Mouse (Mus musculus) intestine, embryonic 15.5 days (tissue): ENCODE measurements around the gene Bmpr1b. TPM values are rescaled to one million over a fixed set of nuclear protein-coding genes. Genes with fewer than 3 reads are reported as not detected.

ENCODE experiments used
- ATAC-seq: fragments of 200-750 bp; cut with Nextera tagmentation; 2 replicates; pipeline ENCODE4 v1.8.0; 2017; ENCODE audit warnings: moderate TSS enrichment, moderate library complexity
- H3K27ac ChIP-seq: fragments of 300-500 bp; sonication (generic); 2 replicates; pipeline ENCODE4 v1.5.1; 2015; ENCODE audit warnings: mild to moderate bottlenecking, inconsistent platforms
- H3K27me3 ChIP-seq: fragments of 300-500 bp; sonication (generic); replicated peaks from 2 replicates; pipeline ENCODE4 v1.6.1; 2015; ENCODE audit warnings: inconsistent platforms
- H3K36me3 ChIP-seq: fragments of 300-500 bp; sonication (generic); 2 replicates; pipeline ENCODE4 v1.6.1; 2015; ENCODE audit warnings: inconsistent platforms
- H3K4me1 ChIP-seq: fragments of 300-500 bp; sonication (generic); replicated peaks from 2 replicates; pipeline ENCODE4 v1.6.1; 2015; ENCODE audit warnings: inconsistent platforms
- H3K4me2 ChIP-seq: fragments of 300-500 bp; sonication (generic); replicated peaks from 2 replicates; pipeline ENCODE4 v1.6.1; 2015; ENCODE audit warnings: mild to moderate bottlenecking, inconsistent platforms
- H3K4me3 ChIP-seq: fragments of 300-500 bp; sonication (generic); replicated peaks from 2 replicates; pipeline ENCODE4 v1.5.1; 2015; ENCODE audit warnings: inconsistent platforms
- H3K9ac ChIP-seq: fragments of 300-500 bp; sonication (generic); 2 replicates; pipeline ENCODE4 v1.6.1; 2015; ENCODE audit warnings: inconsistent platforms
- H3K9me3 ChIP-seq: fragments of 300-500 bp; sonication (generic); 2 replicates; pipeline ENCODE4 v1.6.1; 2016; ENCODE audit warnings: inconsistent platforms
- WGBS: fragments of 180-500 bp; shearing (Covaris S2); methylation state at CpG from one replicate; pipeline ENCODE4 v1.1.7; 2015; 5-methylcytosine and 5-hydroxymethylcytosine counted together
- polyA plus RNA-seq: library from polyadenylated mRNA; unstranded; fragments of >200 nt; fragmentation: Nextera tagmentation; extraction: Ambion mirVana; gene quantifications from 2 replicates; pipeline ENCODE4 v1.2.1, GENCODE M21; 2015

The Bmpr1b gene
- polyA plus RNA-seq, 1 experiment from 2014 or later, result 1.3 TPM

DNA sequence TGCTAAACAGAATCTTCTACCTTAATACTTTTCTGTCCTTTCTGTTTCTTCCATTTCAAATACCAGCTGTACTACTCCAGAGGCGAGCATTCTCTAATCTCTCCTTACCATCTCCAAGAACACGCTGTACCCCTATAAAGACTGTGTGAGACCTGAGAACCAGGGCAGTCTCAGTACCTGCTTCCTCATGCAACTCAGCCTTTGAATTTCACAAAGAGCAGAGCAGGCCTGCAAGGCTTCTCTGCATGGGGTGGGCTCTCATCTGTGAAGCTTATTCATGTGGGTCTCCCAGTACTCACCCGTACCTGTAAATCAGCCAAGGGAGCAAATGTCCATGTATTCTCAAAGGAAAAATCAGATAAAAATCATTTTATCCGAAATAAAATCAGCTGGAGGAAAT lies 203.0 kb downstream of the Bmpr1b start:
- Histone ChIP-seq H3K9me3 (no peaks in the 10 kb centered on the region), H3K4me2 (no peak overlapping the region), H3K27ac (no peak overlapping the region), H3K36me3 (no peaks in the 10 kb centered on the region), H3K9ac (no peak overlapping the region), H3K4me3 (no peak overlapping the region), H3K27me3 (no peaks in the 10 kb centered on the region), H3K4me1 (no peaks in the 10 kb centered on the region)
- 73% methylated on average over 4 of the region's 4 CpGs for WGBS
- ATAC-seq, result no peak

DNA sequence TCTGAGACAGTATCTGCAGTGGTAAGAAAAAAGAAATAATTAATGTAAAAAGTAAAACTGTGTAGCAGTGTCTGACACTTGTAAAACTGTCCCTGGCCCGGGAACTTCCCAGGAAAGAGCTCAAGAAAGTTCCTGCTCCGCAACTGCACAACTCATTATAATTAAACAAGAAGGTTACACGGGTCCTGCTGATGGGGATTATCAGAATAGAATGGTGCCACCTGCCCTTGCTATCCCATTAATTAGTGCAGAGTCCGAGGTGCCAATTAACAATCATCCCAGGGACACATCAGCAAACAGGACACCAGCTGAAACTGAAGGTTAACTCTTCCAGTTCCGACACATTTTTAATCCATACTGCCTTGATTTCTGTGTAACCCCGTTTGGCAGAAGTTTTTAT lies 216.3 kb downstream of the Bmpr1b start:
- Histone ChIP-seq H3K9ac (no peak overlapping the region), H3K9me3 (no peaks in the 10 kb centered on the region), H3K4me1 (no peaks in the 10 kb centered on the region), H3K27ac (no peak overlapping the region), H3K4me3 (no peak overlapping the region), H3K36me3 (no peaks in the 10 kb centered on the region), H3K4me2 (no peak overlapping the region), H3K27me3 (no peaks in the 10 kb centered on the region)
- WGBS, result 53% methylated on average over 6 of the region's 6 CpGs
- ATAC-seq, result no peak

GRCm38 (mm10) chr3:141950642-141951041 lies 218.6 kb downstream of the Bmpr1b start:
- H3K9me3 ChIP-seq, result no peaks in the 10 kb centered on the region
- no peak overlapping the region for H3K4me3 ChIP-seq
- no peak overlapping the region for H3K4me2 ChIP-seq
- no peak for ATAC-seq
- no peak overlapping the region for H3K9ac ChIP-seq
- no peaks in the 10 kb centered on the region for H3K4me1 ChIP-seq
- H3K27me3 ChIP-seq, result no peaks in the 10 kb centered on the region
- H3K27ac ChIP-seq, result no peak overlapping the region
- 67% methylated on average over 8 of the region's 8 CpGs for WGBS
- H3K36me3 ChIP-seq, result no peaks in the 10 kb centered on the region

GRCm38 (mm10) chr3:141948506-141948905 lies 220.7 kb downstream of the Bmpr1b start:
- H3K36me3 ChIP-seq, result no peaks in the 10 kb centered on the region
- no peak overlapping the region for H3K9ac ChIP-seq
- WGBS, result 79% methylated on average over 1 of the region's 1 CpGs
- H3K9me3 ChIP-seq, result no peaks in the 10 kb centered on the region
- no peak overlapping the region for H3K4me3 ChIP-seq
- H3K27ac ChIP-seq, result no peak overlapping the region
- no peaks in the 10 kb centered on the region for H3K27me3 ChIP-seq
- no peaks in the 10 kb centered on the region for H3K4me1 ChIP-seq
- H3K4me2 ChIP-seq, result no peak overlapping the region
- no peak for ATAC-seq

DNA sequence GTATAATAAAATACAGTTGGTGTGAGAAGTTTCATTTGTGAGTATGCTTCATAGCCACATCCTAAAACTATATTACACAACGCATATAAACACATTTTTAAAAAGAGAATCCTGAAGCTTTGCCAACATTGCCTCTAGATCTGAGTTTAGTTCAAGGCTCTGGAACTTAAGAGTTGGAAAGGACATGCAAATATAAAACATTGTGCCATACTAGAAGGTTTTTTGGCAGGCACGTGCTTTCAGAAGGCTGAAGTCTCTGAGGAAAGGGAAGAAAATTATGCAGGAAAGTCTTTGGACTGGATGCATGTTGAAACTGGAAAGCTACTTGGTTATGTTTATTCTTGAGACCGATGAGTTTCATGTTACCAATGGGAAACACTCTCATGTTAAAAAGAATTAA lies 221.1 kb downstream of the Bmpr1b start:
- H3K27me3 ChIP-seq, result no peaks in the 10 kb centered on the region
- no peaks in the 10 kb centered on the region for H3K9me3 ChIP-seq
- H3K4me2 ChIP-seq, result no peak overlapping the region
- no peak overlapping the region for H3K4me3 ChIP-seq
- no peak overlapping the region for H3K27ac ChIP-seq
- H3K36me3 ChIP-seq, result no peaks in the 10 kb centered on the region
- 63% methylated on average over 3 of the region's 3 CpGs for WGBS
- no peak overlapping the region for H3K9ac ChIP-seq
- ATAC-seq, result no peak
- H3K4me1 ChIP-seq, result no peaks in the 10 kb centered on the region

- no peak overlapping the region for H3K4me2 ChIP-seq
- no peak overlapping the region for H3K27ac ChIP-seq
- no peaks in the 10 kb centered on the region for H3K4me1 ChIP-seq
- WGBS, result 82% methylated on average over 2 of the region's 2 CpGs
- no peaks in the 10 kb centered on the region for H3K36me3 ChIP-seq
- H3K4me3 ChIP-seq, result no peak overlapping the region
- ATAC-seq, result no peak
- no peaks in the 10 kb centered on the region for H3K9me3 ChIP-seq
- H3K27me3 ChIP-seq, result no peaks in the 10 kb centered on the region
- no peak overlapping the region for H3K9ac ChIP-seq
Measured at GRCm38 (mm10) chr3:141946846-141947245, 222.4 kb downstream of the Bmpr1b start.

- Histone ChIP-seq H3K27me3 (no peaks in the 10 kb centered on the region), H3K4me3 (no peak overlapping the region), H3K4me2 (no peak overlapping the region), H3K9ac (no peak overlapping the region), H3K27ac (no peak overlapping the region), H3K4me1 (no peaks in the 10 kb centered on the region), H3K36me3 (no peaks in the 10 kb centered on the region), H3K9me3 (no peaks in the 10 kb centered on the region)
- no peak for ATAC-seq
- 89% methylated on average over 3 of the region's 3 CpGs for WGBS
Measured at GRCm38 (mm10) chr3:141943317-141943742, 225.9 kb downstream of the Bmpr1b start.

DNA sequence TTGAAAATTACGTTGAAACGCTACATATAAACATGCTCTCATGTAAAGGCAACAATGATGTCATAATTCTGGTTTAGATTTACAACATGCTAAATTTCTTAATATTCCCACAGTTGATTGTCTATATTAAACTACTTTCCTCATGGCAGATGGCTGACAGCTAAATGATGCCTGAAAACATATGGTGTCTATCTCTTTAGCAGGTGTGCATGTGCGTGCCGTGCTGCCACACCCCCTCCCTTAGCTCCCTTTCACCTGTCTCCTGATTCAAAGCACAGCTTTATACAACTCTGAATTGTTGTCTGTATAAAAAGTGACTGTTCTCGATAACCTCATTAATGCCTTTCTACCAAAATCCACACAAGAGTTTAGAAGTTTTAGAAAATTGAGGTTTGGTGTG lies 229.0 kb downstream of the Bmpr1b start:
- no peaks in the 10 kb centered on the region for H3K9me3 ChIP-seq
- no peak overlapping the region for H3K9ac ChIP-seq
- no peak overlapping the region for H3K4me2 ChIP-seq
- H3K27me3 ChIP-seq, result no peaks in the 10 kb centered on the region
- H3K36me3 ChIP-seq, result no peaks in the 10 kb centered on the region
- 0 out of 2 replicates have a peak, but pooled peaks cover 2% of the 10 kb centered on the region for H3K4me1 ChIP-seq
- no peak overlapping the region for H3K4me3 ChIP-seq
- 83% methylated on average over 5 of the region's 5 CpGs for WGBS
- ATAC-seq, result no peak
- no peak overlapping the region for H3K27ac ChIP-seq

DNA sequence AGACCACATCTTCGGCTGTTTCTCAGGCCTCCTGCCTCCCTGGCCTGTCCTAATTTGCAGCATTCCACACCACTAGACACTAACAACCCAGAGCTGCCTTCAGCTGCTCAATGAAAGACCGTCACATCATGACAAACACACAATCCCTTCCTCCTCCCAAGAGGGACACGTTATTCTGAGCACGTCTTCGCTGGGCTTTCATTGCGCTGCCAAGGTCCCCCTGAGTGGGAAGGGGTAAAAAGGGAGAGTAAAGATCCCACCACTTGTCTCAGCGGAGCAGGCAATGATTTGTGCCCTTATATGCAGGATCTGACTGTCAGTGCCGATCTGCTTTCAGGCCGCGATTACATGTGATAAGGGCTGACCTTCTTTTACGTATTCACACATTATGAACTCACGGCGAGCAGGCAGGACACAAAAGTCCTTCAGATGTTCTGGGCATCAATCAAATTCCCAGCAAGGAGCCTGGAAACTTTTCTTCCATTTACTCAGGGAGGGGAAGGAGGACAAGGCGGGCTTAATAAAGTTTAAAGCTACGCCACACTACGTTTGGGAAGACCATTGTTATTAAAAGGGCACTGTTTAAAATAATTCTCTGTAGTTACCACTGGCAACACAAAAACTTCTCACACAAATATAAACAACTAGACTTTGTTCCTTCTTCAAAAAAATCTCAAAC lies 232.5 kb downstream of the Bmpr1b start:
- no peaks in the 10 kb centered on the region for H3K9me3 ChIP-seq
- no peaks in the 10 kb centered on the region for H3K36me3 ChIP-seq
- no peak overlapping the region for H3K4me3 ChIP-seq
- H3K9ac ChIP-seq, result no peak overlapping the region
- WGBS, result 41% methylated on average over 16 of the region's 16 CpGs
- H3K4me1 ChIP-seq, result 0 out of 2 replicates have a peak, but pooled peaks cover 2% of the 10 kb centered on the region
- no peaks in the 10 kb centered on the region for H3K27me3 ChIP-seq
- no peak overlapping the region for H3K27ac ChIP-seq
- no peak for ATAC-seq
- H3K4me2 ChIP-seq, result no peak overlapping the region; the same call in 1 of the 2 replicates

GRCm38 (mm10) chr3:141932956-141933355 lies 236.3 kb downstream of the Bmpr1b start:
- Histone ChIP-seq H3K9ac (no peak overlapping the region), H3K9me3 (no peaks in the 10 kb centered on the region), H3K36me3 (no peaks in the 10 kb centered on the region), H3K4me2 (no peak overlapping the region), H3K4me1 (0 out of 2 replicates have a peak, but pooled peaks cover 6% of the 10 kb centered on the region), H3K27ac (no peak overlapping the region), H3K27me3 (no peaks in the 10 kb centered on the region), H3K4me3 (no peak overlapping the region)
- 80% methylated on average over 3 of the region's 3 CpGs for WGBS
- ATAC-seq, result no peak

DNA sequence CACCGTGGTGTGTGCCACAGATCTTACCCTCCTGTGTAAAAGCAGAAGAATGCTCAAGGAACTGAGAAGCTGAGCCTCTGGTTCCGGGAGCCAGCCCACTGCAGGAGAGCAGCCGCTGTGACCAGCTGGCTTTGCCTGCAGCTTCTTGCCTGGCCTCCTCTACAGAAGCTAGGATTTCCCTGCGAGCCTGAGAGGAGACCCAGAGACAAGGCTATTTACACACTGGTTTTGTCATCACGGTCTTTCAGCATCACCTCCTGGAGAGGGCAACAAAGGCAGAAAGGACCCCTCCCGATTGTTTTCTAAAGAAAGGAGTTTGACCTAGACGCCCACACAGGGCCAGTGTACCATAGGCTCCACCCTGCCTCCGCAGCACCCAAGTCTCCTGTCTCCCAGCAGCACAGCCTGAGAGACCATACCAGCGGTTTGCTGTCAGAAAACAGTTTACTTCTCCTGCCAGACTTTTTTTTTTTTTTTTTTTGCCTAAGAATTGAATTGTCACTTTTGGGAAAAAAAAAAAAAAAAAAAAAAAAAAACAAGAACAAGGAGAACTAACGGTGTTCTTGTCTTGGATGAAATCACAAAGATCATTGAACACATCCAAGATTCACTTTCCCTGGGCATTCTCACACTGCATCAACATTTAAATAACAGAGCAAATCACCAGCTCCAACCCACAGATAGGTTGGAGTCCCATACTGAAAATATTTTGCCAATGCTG lies 237.7 kb downstream of the Bmpr1b start:
- peak; percentile 55; the same call in 1 of the 2 replicates for ATAC-seq
- H3K27me3 ChIP-seq, result no peaks in the 10 kb centered on the region
- H3K36me3 ChIP-seq, result no peaks in the 10 kb centered on the region
- no peaks in the 10 kb centered on the region for H3K9me3 ChIP-seq
- 14% methylated on average over 10 of the region's 10 CpGs for WGBS
- H3K4me1 ChIP-seq, result 0 out of 2 replicates have a peak, but pooled peaks cover 5% of the 10 kb centered on the region
- peak overlapping the region; percentile 36 for H3K4me2 ChIP-seq
- 0 out of 2 replicates have a peak overlapping the region, but pooled peaks have one; percentile 4 for H3K4me3 ChIP-seq
- H3K9ac ChIP-seq, result peak overlapping the region; percentile 13; the same call in 1 of the 2 replicates
- H3K27ac ChIP-seq, result no peak overlapping the region

DNA sequence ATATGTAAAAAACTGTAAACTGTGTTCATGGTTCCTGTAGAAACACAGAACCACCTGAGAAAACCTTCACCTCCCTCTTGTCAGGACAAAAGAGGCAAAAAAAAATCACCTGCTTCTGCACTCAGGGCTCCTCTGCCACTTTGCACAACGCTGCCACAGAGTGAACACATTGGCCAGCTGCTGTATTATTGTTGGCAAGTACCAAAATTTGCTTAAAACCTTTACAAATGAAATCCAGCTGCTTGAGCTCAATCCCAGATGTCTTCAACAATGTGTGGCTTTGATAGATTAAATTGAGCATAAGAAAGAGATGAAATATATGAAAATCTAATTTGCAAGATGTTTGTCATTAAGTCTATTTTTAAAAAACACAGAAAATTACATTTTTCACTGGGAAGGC lies 245.8 kb downstream of the Bmpr1b start:
- H3K9ac ChIP-seq, result no peak overlapping the region
- 63% methylated on average over 1 of the region's 1 CpGs for WGBS
- no peaks in the 10 kb centered on the region for H3K36me3 ChIP-seq
- no peaks in the 10 kb centered on the region for H3K4me1 ChIP-seq
- no peak overlapping the region for H3K4me2 ChIP-seq
- H3K4me3 ChIP-seq, result no peak overlapping the region
- no peak for ATAC-seq
- H3K9me3 ChIP-seq, result no peaks in the 10 kb centered on the region
- no peaks in the 10 kb centered on the region for H3K27me3 ChIP-seq
- H3K27ac ChIP-seq, result no peak overlapping the region

DNA sequence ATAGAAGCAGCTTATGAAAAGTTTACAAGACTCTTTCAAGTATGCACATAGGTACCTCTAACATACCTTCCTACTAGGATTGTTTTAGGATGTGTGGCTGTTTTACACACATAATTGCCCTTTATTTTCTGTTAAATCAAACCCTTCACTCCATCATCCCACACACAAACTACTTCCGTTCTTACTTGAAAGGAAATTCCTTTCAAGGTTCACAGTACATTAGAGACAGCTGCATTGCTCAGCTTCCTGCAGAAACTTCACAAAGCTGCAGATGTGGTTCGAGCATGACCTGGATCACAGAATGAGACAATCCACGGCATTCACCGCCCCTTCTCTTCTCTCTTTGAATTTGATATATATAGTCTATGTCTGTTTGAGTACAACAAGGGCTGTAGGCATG lies 248.1 kb downstream of the Bmpr1b start:
- ATAC-seq, result no peak
- Histone ChIP-seq H3K4me1 (no peaks in the 10 kb centered on the region), H3K9me3 (no peaks in the 10 kb centered on the region), H3K4me2 (no peak overlapping the region), H3K9ac (no peak overlapping the region), H3K4me3 (no peak overlapping the region), H3K27ac (no peak overlapping the region), H3K27me3 (no peaks in the 10 kb centered on the region), H3K36me3 (no peaks in the 10 kb centered on the region)
- WGBS, result 43% methylated on average over 4 of the region's 4 CpGs
